Mouse (Mus musculus): Measurements from ENCODE around the gene Sf3b3.

DNA sequence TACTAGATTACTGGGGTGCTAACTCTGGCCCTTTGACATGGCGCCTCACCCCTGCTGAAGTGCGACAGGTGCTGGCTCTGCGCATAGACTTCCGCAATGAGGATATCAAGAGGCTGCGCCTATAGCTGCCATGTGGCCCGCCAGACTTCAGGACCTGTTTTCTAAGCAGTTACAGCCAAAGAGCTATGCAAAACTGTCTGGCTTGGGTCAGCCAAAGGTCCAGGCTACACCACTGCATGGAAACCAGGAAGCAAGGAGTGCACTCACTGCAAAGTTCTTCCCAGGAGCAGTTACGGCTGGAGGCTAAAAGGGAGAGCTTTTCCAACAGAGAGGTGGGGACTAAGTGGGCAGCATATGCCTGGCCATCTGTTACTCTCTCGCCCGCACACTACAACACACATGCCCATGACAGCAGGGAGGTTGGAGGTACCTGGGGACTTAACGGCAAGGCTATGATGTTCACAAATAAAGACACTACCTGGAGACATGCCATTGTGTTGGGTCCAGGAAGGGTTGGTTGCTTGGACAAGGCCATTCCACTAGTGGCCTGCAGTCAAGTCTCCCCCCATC, 35.2 kb upstream of the Sf3b3 start:
- TF ChIP-seq POLR2A (IDR thresholded peaks at IDR 0.05; ENCODE audit: low read depth, low read length) = no peak
- TF ChIP-seq CTCF (IDR thresholded peaks at IDR 0.05; ENCODE audit: extremely low read depth, insufficient read length, insufficient replicate concordance, low read depth, low read length) = no peak

All from small intestine, adult 2 months (tissue).